Mouse (Mus musculus) ovary, postnatal 14 days (tissue): ENCODE results near the gene Mepe.

Experiments used
- DNase-seq: peaks from one replicate; pipeline ENCODE4 v3.0.0; 2022; ENCODE audit warnings: low spot score

The Mepe gene

GRCm38 (mm10) chr5:104325029-104325428, at the start of gene Mepe:
TSS of gene Mepe (plus strand) at chr5:104325329.
- no peak for DNase-seq

GRCm38 (mm10) chr5:104294201-104294600, 30.9 kb upstream of the Mepe start:
- no peak for DNase-seq

GRCm38 (mm10) chr5:104298994-104299393, 26.1 kb upstream of the Mepe start, which contains the start of gene Ibsp:
TSS of gene Ibsp (plus strand) at chr5:104299171.
- no peak for DNase-seq

- no peak for DNase-seq
Observed at GRCm38 (mm10) chr5:104314073-104314472, 11.1 kb upstream of the Mepe start.

GRCm38 (mm10) chr5:104326884-104327283, 1.8 kb downstream of the Mepe start:
- no peak for DNase-seq

- no peak for DNase-seq
Observed at GRCm38 (mm10) chr5:104327389-104327788, 2.3 kb downstream of the Mepe start.

GRCm38 (mm10) chr5:104327876-104328275, 2.7 kb downstream of the Mepe start:
- DNase-seq = no peak

GRCm38 (mm10) chr5:104328317-104328850, 3.3 kb downstream of the Mepe start:
- no peak for DNase-seq

- no peak for DNase-seq
Observed at GRCm38 (mm10) chr5:104329381-104329780, 4.3 kb downstream of the Mepe start.

- no peak for DNase-seq
Observed at GRCm38 (mm10) chr5:104330088-104330487, 5.0 kb downstream of the Mepe start.

GRCm38 (mm10) chr5:104332296-104332695, 7.2 kb downstream of the Mepe start:
- no peak for DNase-seq

GRCm38 (mm10) chr5:104333231-104333640, 8.1 kb downstream of the Mepe start:
- DNase-seq = peak; percentile 55

- no peak for DNase-seq
Observed at GRCm38 (mm10) chr5:104333643-104334042, 8.5 kb downstream of the Mepe start.

GRCm38 (mm10) chr5:104334516-104334915, 9.4 kb downstream of the Mepe start:
- DNase-seq = no peak

GRCm38 (mm10) chr5:104335962-104336361, 10.8 kb downstream of the Mepe start:
- DNase-seq = no peak

- DNase-seq = no peak
Observed at GRCm38 (mm10) chr5:104337491-104337890, 12.4 kb downstream of the Mepe start.

GRCm38 (mm10) chr5:104339009-104339408, 13.9 kb downstream of the Mepe start:
- no peak for DNase-seq

GRCm38 (mm10) chr5:104339706-104340512, 14.8 kb downstream of the Mepe start:
- peak; percentile 45 for DNase-seq

- DNase-seq = no peak
Observed at GRCm38 (mm10) chr5:104340513-104340829, 15.3 kb downstream of the Mepe start.

GRCm38 (mm10) chr5:104342881-104343280, 17.8 kb downstream of the Mepe start:
- DNase-seq = no peak

- DNase-seq = no peak
Observed at GRCm38 (mm10) chr5:104344526-104345240, 19.6 kb downstream of the Mepe start.

- DNase-seq = no peak
Observed at GRCm38 (mm10) chr5:104345241-104345630, 20.1 kb downstream of the Mepe start.

- no peak for DNase-seq
Observed at GRCm38 (mm10) chr5:104351041-104351440, 25.9 kb downstream of the Mepe start.
